Mouse (Mus musculus) stomach, postnatal 0 days (tissue): ENCODE measurements around the gene Wfdc13.

ENCODE experiments used
- CTCF ChIP-seq: IDR thresholded peaks from 2 replicates; pipeline ENCODE4 v1.5.1; 2016; ENCODE audit warnings: antibody characterized with exemption, low read depth, mild to moderate bottlenecking, moderate library complexity
- EP300 ChIP-seq: optimal IDR thresholded peaks from 2 replicates; pipeline ENCODE3; 2016; ENCODE audit warnings: antibody characterized with exemption

DNA sequence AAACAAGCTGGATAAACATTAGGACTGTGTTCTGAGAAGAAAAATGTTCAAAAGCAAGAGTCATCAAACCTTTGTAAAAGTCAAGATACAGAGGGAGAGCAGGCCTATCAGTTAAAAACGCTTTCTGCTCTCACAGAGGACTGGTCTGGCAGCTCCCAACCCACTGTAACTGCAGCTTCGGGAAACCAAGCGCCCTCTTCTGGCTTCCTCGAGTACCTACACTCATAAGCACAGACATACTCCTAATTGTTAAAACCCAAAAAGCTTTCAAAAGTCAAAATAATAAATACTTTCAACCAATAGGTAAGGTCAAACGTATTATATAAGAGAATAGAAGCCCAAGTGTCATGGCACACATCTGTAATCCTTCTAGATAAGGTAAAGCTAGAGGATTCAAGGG, 19.3 kb downstream of the Wfdc13 start:
- TF ChIP-seq CTCF: no peak
- TF ChIP-seq EP300: no peak
